Mouse (Mus musculus) limb, embryonic 13.5 days (tissue): ENCODE measurements around the gene 4930404N11Rik. TPM values are rescaled to one million over a fixed set of nuclear protein-coding genes. Genes with fewer than 3 reads are reported as not detected.

Experiments used
- ATAC-seq: fragments of 200-750 bp; cut with Nextera tagmentation; 2 replicates; pipeline ENCODE4 v1.8.0; 2017; ENCODE audit warnings: low read depth, moderate number of reproducible peaks, moderate TSS enrichment; ENCODE audit not compliant: low FRiP score
- H3K27ac ChIP-seq: fragments of 300-500 bp; sonication (generic); 2 replicates; pipeline ENCODE4 v1.5.1; 2015; ENCODE audit warnings: inconsistent platforms, mild to moderate bottlenecking, moderate library complexity
- H3K27me3 ChIP-seq: fragments of 300-500 bp; sonication (generic); 2 replicates; pipeline ENCODE4 v1.6.1; 2015; ENCODE audit warnings: mild to moderate bottlenecking, inconsistent platforms
- H3K36me3 ChIP-seq: fragments of 300-500 bp; sonication (generic); 2 replicates; pipeline ENCODE4 v1.6.1; 2015; ENCODE audit warnings: inconsistent platforms, mild to moderate bottlenecking, moderate library complexity
- H3K4me1 ChIP-seq: fragments of 300-500 bp; sonication (generic); 2 replicates; pipeline ENCODE4 v1.6.1; 2015; ENCODE audit warnings: inconsistent platforms
- H3K4me2 ChIP-seq: fragments of 300-500 bp; sonication (generic); replicated peaks from 2 replicates; pipeline ENCODE4 v1.6.1; 2015; ENCODE audit warnings: inconsistent platforms, mild to moderate bottlenecking, moderate library complexity
- H3K4me3 ChIP-seq: fragments of 300-500 bp; sonication (generic); 2 replicates; pipeline ENCODE4 v1.5.1; 2015; ENCODE audit warnings: moderate library complexity, mild to moderate bottlenecking, inconsistent platforms
- H3K9ac ChIP-seq: fragments of 300-500 bp; sonication (generic); 2 replicates; pipeline ENCODE4 v1.6.1; 2015; ENCODE audit warnings: mild to moderate bottlenecking, inconsistent platforms
- H3K9me3 ChIP-seq: fragments of 300-500 bp; sonication (generic); 2 replicates; pipeline ENCODE4 v1.6.1; 2016; ENCODE audit warnings: inconsistent platforms
- WGBS: fragments of 180-500 bp; shearing (Covaris S2); methylation state at CpG from one replicate; pipeline ENCODE4 v1.1.7; 2015; 5-methylcytosine and 5-hydroxymethylcytosine counted together
- polyA plus RNA-seq: library from polyadenylated mRNA; unstranded; fragments of >200 nt; fragmentation: Nextera tagmentation; extraction: Ambion mirVana; gene quantifications from 2 replicates; pipeline ENCODE4 v1.2.1, GENCODE M21; 2015

The 4930404N11Rik gene
- polyA plus RNA-seq, 1 experiment from 2014 or later: 1.0 TPM

DNA sequence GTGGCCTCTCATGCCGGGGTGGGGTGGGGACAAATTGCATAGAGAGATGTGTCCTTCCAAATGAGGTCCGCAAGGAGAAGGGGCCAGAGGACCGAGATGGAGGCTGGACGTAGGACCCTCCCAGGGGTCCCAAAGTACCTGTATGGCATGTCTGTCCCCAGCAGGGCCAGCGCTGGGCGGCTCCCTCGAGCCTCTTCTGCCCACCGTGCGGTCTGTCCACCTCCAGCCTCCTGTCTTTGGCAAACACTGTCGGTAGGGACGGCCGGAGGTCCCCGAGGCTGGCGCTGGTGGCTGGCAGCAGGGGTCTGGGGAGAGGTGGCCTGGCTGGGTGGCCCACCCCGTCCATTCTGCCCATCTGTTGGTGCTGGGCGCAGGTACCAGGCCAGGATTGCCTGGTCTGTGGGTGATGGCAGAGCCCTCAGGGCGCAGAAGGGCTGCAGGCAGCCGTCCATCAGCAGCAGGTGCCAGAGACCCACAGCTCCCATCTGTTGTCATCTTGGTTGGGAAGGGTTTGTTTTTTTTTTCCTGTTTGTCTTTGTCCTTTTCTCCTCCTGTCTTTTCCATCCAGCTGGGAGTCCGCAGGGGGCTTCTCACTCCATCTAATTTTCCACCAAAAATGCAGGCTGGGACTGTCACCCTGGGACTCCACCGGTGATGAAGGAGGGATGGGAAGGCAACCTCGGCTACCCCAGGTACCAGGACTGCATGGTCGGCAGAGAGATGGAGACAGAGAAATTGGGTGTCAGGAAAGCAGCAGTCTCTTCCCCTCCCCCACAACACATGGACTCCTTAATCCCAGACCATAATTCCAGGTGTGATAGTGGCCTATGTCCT, 35.0 kb upstream of the 4930404N11Rik start:
- Histone ChIP-seq H3K4me1 (peaks cover 56% of the 10 kb centered on the region), H3K36me3 (peaks cover 63% of the 10 kb centered on the region), H3K9ac (no peak overlapping the region; the same call in 1 of the 2 replicates), H3K4me3 (no peak overlapping the region), H3K9me3 (no peaks in the 10 kb centered on the region), H3K27ac (peak overlapping the region; percentile 92; the same call in 1 of the 2 replicates), H3K4me2 (peak overlapping the region; percentile 0; the same call in 1 of the 2 replicates), H3K27me3 (0 out of 2 replicates have a peak, but pooled peaks cover 3% of the 10 kb centered on the region)
- ATAC-seq: no peak
- 48% methylated on average over 22 of the region's 22 CpGs for WGBS

DNA sequence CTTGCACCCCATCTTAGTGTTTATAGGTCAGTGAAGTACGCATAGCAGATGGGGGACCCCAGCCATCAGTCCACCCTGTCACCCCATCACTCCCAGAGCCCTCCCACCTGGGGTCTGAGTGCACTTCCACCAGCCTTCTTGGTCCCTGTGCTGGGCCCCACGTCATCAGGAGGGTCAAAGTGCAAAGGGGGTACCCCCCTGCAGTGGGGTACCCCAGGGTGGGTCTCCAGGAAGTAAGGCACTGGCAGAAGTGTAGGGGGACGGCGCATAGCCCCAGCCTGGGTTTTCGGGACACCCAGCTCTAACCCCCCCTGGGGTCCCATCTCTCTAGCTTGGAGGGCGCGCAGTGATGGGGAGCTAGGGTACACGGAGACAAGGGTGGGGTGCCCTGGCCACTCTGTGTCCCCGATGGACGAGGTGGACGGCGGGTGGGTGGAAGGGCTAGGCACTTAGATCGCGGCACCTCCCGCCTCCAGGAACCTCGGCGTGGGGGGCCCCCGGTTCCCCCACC, 34.2 kb upstream of the 4930404N11Rik start:
- H3K27me3 ChIP-seq: no peaks in the 10 kb centered on the region
- no peak for ATAC-seq
- no peak overlapping the region for H3K27ac ChIP-seq
- no peaks in the 10 kb centered on the region for H3K9me3 ChIP-seq
- 78% methylated on average over 18 of the region's 18 CpGs for WGBS
- H3K4me3 ChIP-seq: no peak overlapping the region
- peaks cover 56% of the 10 kb centered on the region for H3K36me3 ChIP-seq
- peak overlapping the region; percentile 0; the same call in 1 of the 2 replicates for H3K4me2 ChIP-seq
- peaks cover 56% of the 10 kb centered on the region for H3K4me1 ChIP-seq
- peak overlapping the region; percentile 14; the same call in 1 of the 2 replicates for H3K9ac ChIP-seq

DNA sequence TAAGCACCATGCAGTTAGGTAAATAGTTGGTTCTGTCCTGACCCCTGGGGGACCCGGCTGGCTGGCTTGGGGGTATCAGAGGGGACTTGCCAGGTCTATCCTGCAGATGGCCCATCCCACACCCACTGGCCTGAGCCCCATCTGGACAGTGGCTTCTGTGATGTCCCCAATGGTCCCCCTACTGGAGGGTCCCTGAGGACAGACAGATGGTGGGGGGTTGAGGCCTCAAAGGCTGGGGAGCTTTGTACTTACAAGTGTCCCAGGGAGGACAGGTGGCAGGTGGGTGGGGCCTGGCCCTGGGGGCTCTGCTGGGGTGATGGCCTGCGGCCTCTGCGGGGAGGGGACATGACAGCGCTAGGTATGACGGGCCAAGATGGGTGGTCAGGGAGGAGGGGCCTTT, 33.7 kb upstream of the 4930404N11Rik start:
- H3K4me1 ChIP-seq: peaks cover 52% of the 10 kb centered on the region
- no peak overlapping the region; the same call in 1 of the 2 replicates for H3K27ac ChIP-seq
- no peak overlapping the region for H3K4me3 ChIP-seq
- H3K9ac ChIP-seq: no peak overlapping the region
- H3K36me3 ChIP-seq: peaks cover 50% of the 10 kb centered on the region
- 53% methylated on average over 5 of the region's 5 CpGs for WGBS
- H3K4me2 ChIP-seq: no peak overlapping the region
- H3K27me3 ChIP-seq: no peaks in the 10 kb centered on the region
- no peak for ATAC-seq
- H3K9me3 ChIP-seq: no peaks in the 10 kb centered on the region

DNA sequence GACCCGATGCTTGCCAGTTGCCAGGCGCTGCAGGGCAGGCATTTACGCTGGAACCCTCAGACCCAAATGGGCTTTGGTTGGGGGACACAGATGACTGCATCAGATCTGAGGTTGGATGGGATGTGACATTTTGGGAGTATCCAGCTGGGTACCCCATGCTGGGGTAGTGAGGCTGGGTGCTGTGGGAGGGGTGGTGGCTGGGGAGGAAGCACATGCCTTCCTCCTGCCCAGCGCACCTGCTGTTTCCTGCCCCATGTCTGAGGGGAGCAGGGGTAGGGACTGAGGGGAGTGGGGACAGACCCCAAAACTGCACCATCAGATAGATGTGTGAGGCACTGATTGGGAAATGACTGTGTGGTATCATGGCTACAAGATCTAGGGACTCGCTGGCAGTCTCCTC, 31.1 kb upstream of the 4930404N11Rik start:
- WGBS: 75% methylated on average over 5 of the region's 5 CpGs
- peaks cover 39% of the 10 kb centered on the region for H3K36me3 ChIP-seq
- peaks cover 43% of the 10 kb centered on the region for H3K4me1 ChIP-seq
- no peak overlapping the region for H3K4me3 ChIP-seq
- H3K9me3 ChIP-seq: no peaks in the 10 kb centered on the region
- H3K27me3 ChIP-seq: no peaks in the 10 kb centered on the region
- no peak overlapping the region for H3K4me2 ChIP-seq
- peak overlapping the region; percentile 55 for H3K9ac ChIP-seq
- no peak overlapping the region; the same call in 1 of the 2 replicates for H3K27ac ChIP-seq
- ATAC-seq: no peak

DNA sequence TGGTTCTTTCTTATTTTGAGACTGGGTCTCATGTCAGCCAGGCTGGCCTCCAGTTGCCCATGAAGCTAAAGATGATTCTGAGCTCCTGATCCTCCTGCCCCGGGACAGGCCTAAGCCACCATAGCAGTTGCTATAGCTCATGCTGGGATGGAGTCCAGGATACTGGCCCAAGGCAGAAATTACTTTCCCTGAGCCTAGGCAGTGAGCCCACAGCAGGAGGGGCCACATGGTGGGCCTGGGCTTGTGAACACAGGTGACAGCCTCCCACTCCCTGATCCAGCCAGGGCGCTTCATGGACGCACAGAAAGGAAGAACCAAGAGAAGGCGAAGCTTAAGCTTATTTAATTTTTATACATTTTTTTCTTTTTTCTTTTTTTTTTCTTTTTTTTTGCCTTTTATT, 30.2 kb upstream of the 4930404N11Rik start:
- no peaks in the 10 kb centered on the region for H3K27me3 ChIP-seq
- no peak for ATAC-seq
- no peak overlapping the region for H3K4me3 ChIP-seq
- no peak overlapping the region; the same call in 1 of the 2 replicates for H3K27ac ChIP-seq
- WGBS: 78% methylated on average over 4 of the region's 4 CpGs
- H3K9me3 ChIP-seq: no peaks in the 10 kb centered on the region
- H3K4me1 ChIP-seq: peaks cover 35% of the 10 kb centered on the region
- no peak overlapping the region for H3K4me2 ChIP-seq
- no peak overlapping the region for H3K9ac ChIP-seq
- H3K36me3 ChIP-seq: peaks cover 38% of the 10 kb centered on the region

DNA sequence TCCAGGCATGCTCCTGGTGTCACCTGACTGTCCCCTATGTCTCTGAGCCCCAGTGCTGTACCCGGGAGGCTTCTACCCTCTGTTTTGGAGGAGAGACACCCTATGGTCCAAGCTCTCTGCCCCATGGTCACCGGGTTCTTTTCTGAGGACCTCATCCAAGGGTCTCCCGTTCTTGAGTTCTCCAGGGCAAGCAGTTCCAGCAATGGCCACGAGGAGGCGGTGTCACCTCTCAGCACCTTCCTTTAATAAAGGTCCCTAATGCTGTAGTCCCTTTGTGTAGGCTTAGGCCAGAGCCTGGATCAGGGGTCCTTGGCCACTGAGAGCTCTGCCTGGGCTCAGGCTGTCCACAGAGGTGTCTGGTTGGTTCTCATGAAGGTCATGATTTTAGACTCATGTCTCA, 29.5 kb upstream of the 4930404N11Rik start:
- Histone ChIP-seq H3K4me3 (no peak overlapping the region), H3K4me2 (no peak overlapping the region), H3K36me3 (peaks cover 30% of the 10 kb centered on the region), H3K4me1 (peaks cover 28% of the 10 kb centered on the region), H3K27me3 (no peaks in the 10 kb centered on the region), H3K27ac (no peak overlapping the region), H3K9ac (no peak overlapping the region), H3K9me3 (no peaks in the 10 kb centered on the region)
- WGBS: 17% methylated on average over 5 of the region's 5 CpGs
- ATAC-seq: no peak

DNA sequence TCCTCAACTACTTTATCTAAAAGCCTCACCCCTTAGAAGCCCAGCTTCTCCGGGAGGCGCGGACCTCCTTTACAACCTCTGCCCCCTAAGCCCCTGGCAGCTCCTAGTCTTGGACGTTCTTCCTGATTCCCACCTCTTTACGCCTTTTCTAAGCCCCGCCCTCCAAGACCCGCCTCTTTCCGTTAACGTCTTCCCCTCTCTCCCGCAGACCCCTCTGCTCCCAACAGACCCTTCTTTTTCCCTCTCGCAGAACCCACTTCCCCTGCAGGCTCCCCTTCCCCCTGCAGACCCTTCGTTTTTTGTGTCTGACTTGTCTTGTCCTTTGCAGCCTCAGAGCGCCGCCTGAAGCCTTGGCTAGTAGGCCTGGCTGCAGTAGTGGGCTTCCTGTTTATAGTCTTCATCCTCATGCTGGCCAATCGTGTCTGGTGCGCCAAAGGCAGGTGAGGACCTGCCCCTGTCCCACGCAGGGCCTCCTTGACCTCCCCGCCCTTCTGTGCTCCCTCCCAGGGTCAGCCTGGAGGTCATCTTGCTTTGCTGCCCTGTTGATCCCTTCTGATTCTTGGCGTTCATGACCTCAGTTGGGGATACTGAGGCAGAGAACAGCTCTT, 27.9 kb upstream of the 4930404N11Rik start:
- Histone ChIP-seq H3K27ac (peak overlapping the region; percentile 67; the same call in 1 of the 2 replicates), H3K27me3 (no peaks in the 10 kb centered on the region), H3K4me2 (peak overlapping the region; percentile 64), H3K9ac (peak overlapping the region; percentile 62), H3K9me3 (no peaks in the 10 kb centered on the region), H3K4me1 (peaks cover 20% of the 10 kb centered on the region), H3K4me3 (peak overlapping the region; percentile 36), H3K36me3 (peaks cover 25% of the 10 kb centered on the region)
- ATAC-seq: no peak; the same call in 1 of the 2 replicates
- WGBS: 6% methylated on average over 19 of the region's 19 CpGs

DNA sequence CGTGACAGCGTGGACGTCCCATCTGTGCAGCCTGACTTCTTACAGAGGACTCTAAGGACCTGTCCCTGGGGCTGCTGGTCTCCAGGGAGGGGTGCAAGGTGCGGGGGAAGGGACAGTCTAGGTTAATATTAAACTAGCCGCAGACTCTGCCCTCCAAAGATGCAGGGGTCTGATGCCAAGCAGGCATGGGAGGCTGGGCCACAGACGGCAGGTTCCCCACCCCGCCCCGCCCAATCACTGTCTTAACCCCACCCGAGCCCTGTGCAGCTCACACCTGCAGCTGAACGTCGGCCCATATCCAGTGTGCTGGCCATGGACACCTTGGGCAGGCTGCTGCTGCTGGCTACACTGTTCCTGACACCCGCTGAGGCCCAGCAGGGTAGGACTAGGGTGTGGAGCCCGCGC, 27.2 kb upstream of the 4930404N11Rik start, which contains the start of gene Smim24:
TSS of gene Smim24 (plus strand) at position 271 of the 405 bp plus-strand sequence.
- Histone ChIP-seq H3K9ac (peak within 1 kb of the TSS; percentile 62), H3K4me1 (peaks cover 20% of the 10 kb centered on the region), H3K36me3 (peaks cover 27% of the 10 kb centered on the region), H3K4me2 (peak within 1 kb of the TSS; percentile 64), H3K4me3 (peak within 1 kb of the TSS; percentile 36), H3K27me3 (no peaks in the 10 kb centered on the region), H3K9me3 (no peaks in the 10 kb centered on the region), H3K27ac (peak within 1 kb of the TSS; percentile 67; the same call in 1 of the 2 replicates)
- no peak for ATAC-seq
- WGBS: 65% methylated on average over 14 of the region's 14 CpGs

DNA sequence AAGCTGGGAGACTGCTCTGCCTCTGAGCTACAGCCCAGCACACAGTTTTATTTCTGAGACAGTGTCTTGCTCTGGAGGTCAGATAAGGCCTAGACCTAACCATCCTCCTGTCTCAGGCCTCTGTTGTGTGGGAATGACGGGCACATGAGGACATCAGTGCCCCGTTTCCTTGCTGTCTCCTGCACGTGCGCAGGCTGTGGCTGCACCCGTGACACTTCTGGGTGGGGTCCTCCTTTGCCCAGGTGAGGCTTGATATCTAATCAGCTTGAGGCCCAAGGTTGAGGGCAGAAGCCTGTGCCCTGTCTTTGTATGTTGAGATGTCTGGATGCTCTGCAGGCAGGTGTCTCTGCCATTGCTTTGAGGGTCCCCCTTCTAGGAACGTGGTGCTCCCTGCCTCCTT, 26.7 kb upstream of the 4930404N11Rik start:
- 90% methylated on average over 6 of the region's 6 CpGs for WGBS
- Histone ChIP-seq H3K36me3 (peaks cover 27% of the 10 kb centered on the region), H3K27ac (no peak overlapping the region)

DNA sequence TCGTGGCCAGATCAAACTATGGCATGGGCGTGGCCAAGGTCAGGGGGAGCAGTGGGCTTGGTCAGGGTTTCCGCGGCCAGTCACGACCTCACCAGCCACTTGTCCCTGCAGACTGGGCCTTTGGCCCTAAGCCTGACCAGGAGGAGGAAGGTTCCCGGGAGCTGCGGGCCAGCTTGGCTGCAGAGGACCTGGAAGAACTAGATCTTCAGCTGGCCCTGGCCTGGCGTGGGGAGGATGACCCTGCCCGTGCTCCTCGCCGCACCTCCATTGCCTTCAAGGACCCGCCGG, 25.0 kb upstream of the 4930404N11Rik start:
- Histone ChIP-seq H3K4me2 (no peak overlapping the region), H3K9me3 (no peaks in the 10 kb centered on the region), H3K9ac (no peak overlapping the region), H3K27me3 (no peaks in the 10 kb centered on the region), H3K4me1 (peaks cover 22% of the 10 kb centered on the region), H3K36me3 (peaks cover 37% of the 10 kb centered on the region), H3K4me3 (no peak overlapping the region), H3K27ac (no peak overlapping the region)
- no peak for ATAC-seq
- 87% methylated on average over 13 of the region's 13 CpGs for WGBS

More for the DNA sequence above, 26.7 kb upstream of the 4930404N11Rik start:
- H3K9me3 ChIP-seq: no peaks in the 10 kb centered on the region
- no peaks in the 10 kb centered on the region for H3K27me3 ChIP-seq
- peaks cover 20% of the 10 kb centered on the region for H3K4me1 ChIP-seq
- H3K9ac ChIP-seq: no peak overlapping the region
- ATAC-seq: no peak
- no peak overlapping the region for H3K4me3 ChIP-seq
- no peak overlapping the region for H3K4me2 ChIP-seq

DNA sequence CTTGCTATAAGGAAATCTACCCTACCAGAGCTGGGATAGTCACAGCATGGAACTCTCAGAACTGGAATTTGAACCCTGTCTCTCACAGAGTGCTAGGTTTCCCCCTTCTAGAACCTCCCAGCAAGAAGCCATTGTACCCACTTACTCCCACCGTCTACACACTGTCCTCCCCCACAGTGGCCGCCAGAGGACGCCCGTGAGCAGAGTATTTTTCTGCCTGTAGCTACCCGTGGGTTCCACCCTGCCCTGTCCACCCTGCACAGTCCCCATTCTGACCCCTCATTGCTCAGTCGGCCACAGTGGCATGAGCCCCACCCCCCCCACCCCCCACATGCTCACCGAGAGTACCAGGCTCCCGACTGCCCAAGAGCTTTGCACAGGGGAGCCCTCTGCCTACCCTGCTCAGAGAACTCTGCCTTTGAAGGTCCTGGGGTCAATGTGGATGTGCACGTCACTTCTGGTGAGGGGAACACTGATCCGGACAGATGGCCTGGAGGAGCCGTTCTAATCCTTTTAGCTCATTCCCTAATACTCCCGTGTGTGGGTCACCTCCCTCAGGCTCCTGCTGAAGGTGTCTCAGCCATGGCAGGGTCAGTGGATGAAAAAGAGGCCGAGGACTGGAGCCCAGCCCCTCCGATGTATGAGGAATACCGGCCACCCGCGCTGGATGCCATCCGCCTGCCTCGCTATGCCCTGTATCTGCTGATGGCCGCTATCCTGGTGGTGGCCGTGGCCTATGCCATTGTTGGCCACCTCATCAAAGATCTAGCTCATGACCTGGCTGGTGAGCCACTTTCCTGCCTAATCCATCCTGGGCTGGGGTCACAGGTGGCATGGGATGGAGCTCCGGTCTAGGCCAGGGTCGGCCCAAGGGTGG, 24.4 kb upstream of the 4930404N11Rik start:
- no peaks in the 10 kb centered on the region for H3K9me3 ChIP-seq
- no peak overlapping the region for H3K27ac ChIP-seq
- ATAC-seq: 0 out of 2 replicates have a peak, but pooled peaks have one; percentile 39
- no peak overlapping the region for H3K4me3 ChIP-seq
- H3K4me2 ChIP-seq: no peak overlapping the region
- WGBS: 61% methylated on average over 23 of the region's 23 CpGs
- H3K9ac ChIP-seq: 0 out of 2 replicates have a peak overlapping the region, but pooled peaks have one; percentile 8
- peaks cover 37% of the 10 kb centered on the region for H3K36me3 ChIP-seq
- H3K27me3 ChIP-seq: no peaks in the 10 kb centered on the region
- peaks cover 28% of the 10 kb centered on the region for H3K4me1 ChIP-seq
